Mouse (Mus musculus) megakaryocyte-erythroid progenitor cell, adult 5 weeks (primary cell): ENCODE results near the gene Gm21719. TPM values are rescaled to one million over a fixed set of nuclear protein-coding genes. Genes with fewer than 3 reads are reported as not detected.

Source experiments
- polyA plus RNA-seq: library from polyadenylated mRNA; stranded (reverse); fragments of >175 nt; gene quantifications from 2 replicates; pipeline ENCODE4 v1.2.3, GENCODE M21; 2012

Gene Gm21719
- not detected in 2 replicates for polyA plus RNA-seq

GRCm38 (mm10) chrY:6682772-6683171 lies at the start of gene Gm21719:
Gm21719 (minus strand) TSS chrY:6682872.

Other genes with a start within 250 kb of the Gm21719 start
- gene Gm28919, start 99.3 kb downstream of the Gm21719 start, polyA plus RNA-seq, result not detected in 2 replicates
- gene Gm20830, start 235.4 kb upstream of the Gm21719 start, polyA plus RNA-seq, result not detected in 2 replicates